Mouse (Mus musculus) G1E (cell line): ENCODE results near the gene Plxnd1. TPM values are rescaled to one million over a fixed set of nuclear protein-coding genes. Genes with fewer than 3 reads are reported as not detected.

Experiments used
- ATAC-seq: 2 replicates; pipeline ENCODE4 v1.8.0; 2016; ENCODE audit warnings: mild to moderate bottlenecking; ENCODE audit not compliant: insufficient number of reproducible peaks, poor library complexity, low FRiP score, severe bottlenecking; ENCODE audit errors: extremely low read depth
- DNase-seq: peaks from one replicate; pipeline ENCODE4 v3.0.0; 2012; ENCODE audit warnings: low spot score
- H3K27me3 ChIP-seq: 2 replicates; pipeline ENCODE4 v1.6.1; 2012; ENCODE audit warnings: mild to moderate bottlenecking, low read length, inconsistent platforms; ENCODE audit not compliant: insufficient read depth
- H3K36me3 ChIP-seq: replicated peaks from 2 replicates; pipeline ENCODE3; 2012; ENCODE audit warnings: mild to moderate bottlenecking, inconsistent platforms
- H3K4me1 ChIP-seq: 2 replicates; pipeline ENCODE4 v1.6.1; 2012; ENCODE audit warnings: low read depth, low read length, inconsistent platforms, mixed read lengths; ENCODE audit not compliant: insufficient read depth
- H3K4me3 ChIP-seq: 2 replicates; pipeline ENCODE4 v1.5.1; 2012; ENCODE audit warnings: low read depth, mild to moderate bottlenecking, inconsistent platforms, low read length, moderate library complexity, mixed read lengths
- H3K9me3 ChIP-seq: replicated peaks from 2 replicates; pipeline ENCODE4 v1.6.1; 2012; ENCODE audit warnings: inconsistent platforms
- CTCF ChIP-seq: IDR thresholded peaks from 2 replicates; pipeline ENCODE4 v1.5.1; 2012; ENCODE audit warnings: low read depth, low read length, inconsistent platforms, mixed read lengths
- GATA1 ChIP-seq: IDR thresholded peaks from 2 replicates; pipeline ENCODE4 v1.6.1; 2012; ENCODE audit warnings: borderline replicate concordance, low read length, inconsistent platforms, mixed read lengths
- GATA2 ChIP-seq: IDR thresholded peaks from 2 replicates; pipeline ENCODE4 v1.6.1; 2012; ENCODE audit warnings: low read depth, low read length, inconsistent platforms, borderline replicate concordance
- POLR2AphosphoS5 ChIP-seq: IDR thresholded peaks from 2 replicates; pipeline ENCODE4 v1.6.1; 2012; ENCODE audit warnings: low read depth, low read length, inconsistent platforms; ENCODE audit not compliant: insufficient replicate concordance
- TAL1 ChIP-seq: conservative IDR thresholded peaks from 2 replicates; pipeline ENCODE4 v1.6.1; 2012; ENCODE audit warnings: low read depth, low read length, inconsistent platforms, mixed read lengths
- polyA plus RNA-seq: library from polyadenylated mRNA; stranded (reverse); fragments of >175 nt; gene quantifications from 2 replicates; pipeline ENCODE4 v1.2.3, GENCODE M21; 2012
- total RNA-seq, 2 experiments: library from RNA; stranded (forward) in 1 of 2; stranded (reverse) in 1 of 2; fragments of 200-1000 nt in 1 of 2; fragments of >200 nt in 1 of 2; fragmentation: Nextera tagmentation in 1 of 2; gene quantifications; 2 replicates each; pipeline ENCODE4 v1.2.3; 2014 to 2017

Gene Plxnd1
- total and polyA plus RNA-seq, 3 experiments: 1.2 to 1.7 (median 1.5) TPM

GRCm38 (mm10) chr6:115956922-115957601 lies 37.7 kb downstream of the Plxnd1 start:
- peaks cover 10% of the 10 kb centered on the region; the same call in 1 of the 2 replicates for H3K27me3 ChIP-seq
- H3K36me3 ChIP-seq: no peaks in the 10 kb centered on the region
- ATAC-seq (no peak), DNase-seq (no peak)
- no peaks in the 10 kb centered on the region for H3K9me3 ChIP-seq
- TF ChIP-seq TAL1 (no peak), GATA1 (no peak), CTCF (no peak), GATA2 (no peak), POLR2AphosphoS5 (no peak)
- no peak overlapping the region for H3K4me3 ChIP-seq
- no peaks in the 10 kb centered on the region for H3K4me1 ChIP-seq

GRCm38 (mm10) chr6:115956418-115956921 lies 38.3 kb downstream of the Plxnd1 start:
- H3K27me3 ChIP-seq: peaks cover 10% of the 10 kb centered on the region; the same call in 1 of the 2 replicates
- H3K9me3 ChIP-seq: no peaks in the 10 kb centered on the region
- no peak for ATAC-seq
- no peaks in the 10 kb centered on the region for H3K36me3 ChIP-seq
- H3K4me3 ChIP-seq: no peak overlapping the region
- no peaks in the 10 kb centered on the region for H3K4me1 ChIP-seq
- no peak for TF ChIP-seq TAL1
- no peak for TF ChIP-seq POLR2AphosphoS5
- TF ChIP-seq GATA2: no peak
- no peak for TF ChIP-seq CTCF
- no peak for TF ChIP-seq GATA1
- no peak for DNase-seq

- no peak for ATAC-seq
- Histone ChIP-seq H3K4me1 (no peaks in the 10 kb centered on the region), H3K36me3 (no peaks in the 10 kb centered on the region), H3K9me3 (no peaks in the 10 kb centered on the region), H3K4me3 (no peak overlapping the region), H3K27me3 (peaks cover 10% of the 10 kb centered on the region; the same call in 1 of the 2 replicates)
- no peak for DNase-seq
- TF ChIP-seq POLR2AphosphoS5 (no peak), CTCF (no peak), TAL1 (no peak), GATA2 (no peak), GATA1 (no peak)
These were observed 39.1 kb downstream of the Plxnd1 start for GRCm38 (mm10) chr6:115955664-115956063.

- TF ChIP-seq GATA2: no peak
- TF ChIP-seq GATA1: no peak
- no peak for TF ChIP-seq CTCF
- no peak for TF ChIP-seq POLR2AphosphoS5
- no peak for TF ChIP-seq TAL1
- Histone ChIP-seq H3K4me3 (no peak overlapping the region), H3K27me3 (peaks cover 10% of the 10 kb centered on the region; the same call in 1 of the 2 replicates), H3K9me3 (no peaks in the 10 kb centered on the region), H3K36me3 (no peaks in the 10 kb centered on the region), H3K4me1 (no peaks in the 10 kb centered on the region)
- ATAC-seq: no peak
- DNase-seq: no peak
These were observed 39.6 kb downstream of the Plxnd1 start for GRCm38 (mm10) chr6:115955169-115955568.

GRCm38 (mm10) chr6:115954506-115955074 lies 40.2 kb downstream of the Plxnd1 start:
- TF ChIP-seq POLR2AphosphoS5: no peak
- TF ChIP-seq TAL1: no peak
- no peak for TF ChIP-seq GATA2
- TF ChIP-seq GATA1: no peak
- no peak for TF ChIP-seq CTCF
- Histone ChIP-seq H3K9me3 (no peaks in the 10 kb centered on the region), H3K4me3 (no peak overlapping the region), H3K4me1 (no peaks in the 10 kb centered on the region), H3K36me3 (no peaks in the 10 kb centered on the region), H3K27me3 (peaks cover 10% of the 10 kb centered on the region; the same call in 1 of the 2 replicates)
- ATAC-seq (no peak), DNase-seq (no peak)

GRCm38 (mm10) chr6:115946389-115946788 lies 48.4 kb downstream of the Plxnd1 start:
- no peaks in the 10 kb centered on the region for H3K4me1 ChIP-seq
- DNase-seq: no peak
- no peaks in the 10 kb centered on the region for H3K9me3 ChIP-seq
- ATAC-seq: no peak
- no peaks in the 10 kb centered on the region for H3K36me3 ChIP-seq
- TF ChIP-seq CTCF: no peak
- peaks cover 33% of the 10 kb centered on the region for H3K27me3 ChIP-seq
- H3K4me3 ChIP-seq: no peak overlapping the region
